Mouse (Mus musculus): ENCODE measurements around the gene Jak1.

Jak1 gene

GRCm38 (mm10) chr4:101239313-101240162, 25.5 kb downstream of the Jak1 start:
- no peak for DNase-seq (ENCODE audit: low spot score in 2 of 2)

- no peak for DNase-seq (ENCODE audit: low spot score in 2 of 2)
Measured at GRCm38 (mm10) chr4:101238589-101238988, 26.5 kb downstream of the Jak1 start.

GRCm38 (mm10) chr4:101236797-101237196, 28.3 kb downstream of the Jak1 start:
- no peak for DNase-seq (ENCODE audit: low spot score in 2 of 2)

GRCm38 (mm10) chr4:101235964-101236363, 29.1 kb downstream of the Jak1 start:
- DNase-seq (ENCODE audit: low spot score in 2 of 2) = no peak

- no peak for DNase-seq (ENCODE audit: low spot score in 2 of 2)
Measured at GRCm38 (mm10) chr4:101234753-101235152, 30.3 kb downstream of the Jak1 start.

- peak; percentile 58 to 65 for DNase-seq (ENCODE audit: low spot score in 2 of 2)
Measured at GRCm38 (mm10) chr4:101234332-101234731, 30.8 kb downstream of the Jak1 start.

- no peak for DNase-seq (ENCODE audit: low spot score in 2 of 2)
Measured at GRCm38 (mm10) chr4:101230621-101231020, 34.5 kb downstream of the Jak1 start.

- no peak for DNase-seq (ENCODE audit: low spot score in 2 of 2)
Measured at GRCm38 (mm10) chr4:101227398-101227797, 37.7 kb downstream of the Jak1 start.

- no peak for DNase-seq (ENCODE audit: low spot score in 2 of 2)
Measured at GRCm38 (mm10) chr4:101225984-101226383, 39.1 kb downstream of the Jak1 start.

- DNase-seq (ENCODE audit: low spot score in 2 of 2) = no peak
Measured at GRCm38 (mm10) chr4:101220946-101221345, 44.1 kb downstream of the Jak1 start.

GRCm38 (mm10) chr4:101219839-101220238, 45.2 kb downstream of the Jak1 start:
- peak; percentile 23 to 51 for DNase-seq (ENCODE audit: low spot score in 2 of 2)

GRCm38 (mm10) chr4:101217026-101217540, 48.0 kb downstream of the Jak1 start:
- no peak for DNase-seq (ENCODE audit: low spot score in 2 of 2)

GRCm38 (mm10) chr4:101216286-101216685, 48.8 kb downstream of the Jak1 start:
- DNase-seq (ENCODE audit: low spot score in 2 of 2) = no peak

- no peak for DNase-seq (ENCODE audit: low spot score in 2 of 2)
Measured at GRCm38 (mm10) chr4:101213477-101213876, 51.6 kb downstream of the Jak1 start.

- DNase-seq (ENCODE audit: low spot score in 2 of 2) = no peak
Measured at GRCm38 (mm10) chr4:101207492-101207891, 57.6 kb downstream of the Jak1 start.

- DNase-seq (ENCODE audit: low spot score in 2 of 2) = no peak
Measured at GRCm38 (mm10) chr4:101203518-101203917, 61.6 kb downstream of the Jak1 start.

GRCm38 (mm10) chr4:101202626-101203025, 62.5 kb downstream of the Jak1 start:
- DNase-seq (ENCODE audit: low spot score in 2 of 2) = no peak

- DNase-seq (ENCODE audit: low spot score in 2 of 2) = no peak
Measured at GRCm38 (mm10) chr4:101199433-101200081, 65.5 kb downstream of the Jak1 start.

GRCm38 (mm10) chr4:101198333-101198732, 66.7 kb downstream of the Jak1 start:
- peak; percentile 50 to 57 for DNase-seq (ENCODE audit: low spot score in 2 of 2)

GRCm38 (mm10) chr4:101197421-101198170, 67.5 kb downstream of the Jak1 start:
- DNase-seq (ENCODE audit: low spot score in 2 of 2) = no peak

GRCm38 (mm10) chr4:101196407-101196806, 68.7 kb downstream of the Jak1 start:
- no peak for DNase-seq (ENCODE audit: low spot score in 2 of 2)

- no peak for DNase-seq (ENCODE audit: low spot score in 2 of 2)
Measured at GRCm38 (mm10) chr4:101194170-101194569, 70.9 kb downstream of the Jak1 start.

Measured in frontal cortex, postnatal 36 days (tissue).